Mouse (Mus musculus) activated CD4-positive, CD25-positive, alpha-beta regulatory T cell (primary cell): Measurements from ENCODE around the gene Car1. TPM values are rescaled to one million over a fixed set of nuclear protein-coding genes. Genes with fewer than 3 reads are reported as not detected.

Experiments
- polyA plus RNA-seq, 2 experiments: library from polyadenylated mRNA; unstranded; fragments of 100-300 nt; shearing (Covaris generic); gene quantifications; one replicate each; pipeline ENCODE4 v1.2.1; 2017

Car1 gene
- polyA plus RNA-seq: 10 to 100 TPM in 1 of 2 experiments, 1 to 10 TPM in 1; 3.0 to 15.6 TPM

DNA sequence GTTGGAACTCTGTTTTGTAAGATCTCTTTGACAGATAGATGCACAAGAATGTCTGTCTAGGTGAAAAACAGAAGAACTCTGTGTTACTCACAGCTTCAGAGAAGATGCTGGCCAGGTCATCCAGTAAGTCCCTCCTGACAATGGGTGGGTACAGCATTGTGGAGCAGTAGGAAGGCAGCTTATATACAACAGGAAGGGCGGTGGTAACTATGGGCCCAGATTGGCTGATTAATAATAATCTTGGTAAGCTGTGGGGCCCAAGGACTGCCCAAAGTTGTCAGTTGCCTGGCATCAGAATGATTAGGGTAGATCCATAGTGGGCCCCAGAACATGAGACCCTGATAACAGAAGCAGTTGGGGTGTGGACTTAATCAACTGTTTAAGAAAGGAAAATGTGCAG is at the start of gene Car1:
Car1 (minus strand) TSS at position 158 of the 400 bp plus-strand sequence.

Other genes starting within 250 kb of the Car1 start
- gene 1810022K09Rik, start 197.1 kb downstream of the Car1 start, polyA plus RNA-seq: 100 to 1,000 TPM; 179 to 227 TPM
- under 1 TPM; 0.17 to 0.23 TPM for gene Car13, start 166.6 kb downstream of the Car1 start, polyA plus RNA-seq
- under 1 TPM in 1 of 2 experiments, not detected in 1; 0.39 TPM for gene Car3, start 55.1 kb upstream of the Car1 start, polyA plus RNA-seq
- gene Car2, start 77.9 kb upstream of the Car1 start, polyA plus RNA-seq: 10 to 100 TPM; 13.4 to 19.3 TPM